Mouse (Mus musculus): ENCODE data around the gene Tprn. TPM values are rescaled to one million over a fixed set of nuclear protein-coding genes. Genes with fewer than 3 reads are reported as not detected.
A peak's percentile ranks its signal among the peaks of the same experiment; 100 is the strongest.

Gene Tprn
- 1 to 10 TPM; 4.8 to 6.3 TPM for total RNA-seq (2021)
- long read RNA-seq, experiment 1, transcript Tprn-201 (4 exons, 2,787 nt): major isoform, 10 of 10 reads
- long read RNA-seq, experiment 1, partial matches to known transcripts: 0 of 10 reads
- long read RNA-seq, experiment 1, other reads (novel, unspliced or antisense): 0 of 10 reads
- long read RNA-seq, experiment 2, partial matches to known transcripts: 0 of 5 reads
- long read RNA-seq, experiment 2, other reads (novel, unspliced or antisense): 1 of 5 reads

DNA sequence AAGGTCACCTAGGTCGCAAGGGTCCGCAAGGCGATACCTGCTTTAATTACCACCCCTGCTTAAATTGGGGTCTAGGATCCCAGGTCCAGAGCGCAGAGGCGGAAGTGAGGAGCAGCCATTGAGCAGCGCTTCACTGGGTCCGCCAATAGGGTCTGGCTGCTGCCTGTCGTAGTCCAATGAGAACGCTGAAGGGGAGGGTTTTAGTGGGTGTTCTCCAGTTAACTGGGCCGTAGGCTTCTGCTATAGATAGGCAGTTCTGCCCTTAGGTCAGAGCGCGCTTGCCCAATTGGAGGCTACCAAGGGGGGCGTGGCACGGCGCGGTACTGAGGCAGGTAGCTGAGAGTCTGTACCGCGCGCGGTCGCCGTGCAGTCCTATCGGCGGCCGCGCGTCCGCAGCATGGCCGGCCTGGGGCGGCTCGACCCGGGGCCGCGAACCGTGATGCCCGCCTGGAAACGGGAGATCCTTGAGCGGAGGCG lies at the start of gene Tprn:
TSS of gene Tprn (plus strand) at position 328 of the 477 bp plus-strand sequence.
- peak; percentile 64 to 91 for DNase-seq (ENCODE audit: low spot score in 2 of 2)

DNA sequence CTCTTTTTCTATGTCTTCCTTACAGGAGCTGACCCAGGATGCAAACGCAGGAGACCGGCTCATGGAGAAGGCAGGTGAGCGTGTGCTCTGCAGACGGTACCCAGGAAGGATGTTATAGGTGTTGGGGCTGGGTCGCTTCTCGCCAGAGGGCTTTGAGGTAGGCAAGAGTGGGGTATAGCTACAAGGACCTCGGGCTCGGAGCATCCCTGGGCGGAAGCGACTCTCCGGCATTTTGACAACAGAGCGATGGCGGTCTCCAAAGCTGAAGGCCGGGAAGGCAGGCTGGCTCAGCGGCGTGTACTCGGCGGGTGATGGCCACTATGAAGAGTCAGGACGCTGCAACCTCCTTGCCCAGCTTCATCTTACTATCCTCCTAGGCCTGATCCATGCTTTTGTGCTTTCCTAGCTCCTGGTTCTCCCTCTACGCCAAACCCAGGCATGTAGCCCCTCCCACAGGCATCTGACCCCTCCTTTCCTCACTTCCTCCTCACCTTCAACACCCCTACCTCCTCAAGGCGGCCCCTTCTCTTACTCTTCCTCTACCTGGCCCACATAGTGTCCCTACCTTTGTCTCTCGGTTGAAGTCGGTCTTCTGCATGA lies 49.1 kb upstream of the Tprn start:
- DNase-seq (ENCODE audit: low spot score in 2 of 2): no peak

DNA sequence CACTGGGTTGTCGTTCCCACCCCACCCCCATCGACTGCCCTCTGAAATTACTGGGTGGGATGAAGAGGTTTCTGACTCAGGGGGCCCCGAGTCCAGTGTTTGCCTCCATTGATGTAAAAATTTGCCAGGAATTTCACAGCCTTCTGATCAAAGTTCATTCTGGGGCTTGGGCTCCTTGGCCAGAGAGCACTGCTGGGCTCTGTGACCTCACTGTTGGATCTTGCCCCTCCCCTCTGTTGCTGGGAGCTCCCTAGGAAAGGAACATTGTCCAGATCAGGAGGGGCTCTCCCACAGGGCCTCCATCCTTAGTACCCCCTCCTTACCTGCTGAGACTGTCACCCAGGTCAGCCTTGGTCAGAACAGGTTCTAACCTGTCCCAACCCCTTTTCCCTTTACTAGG lies 48.0 kb upstream of the Tprn start, which contains the start of gene Stpg3:
TSS of gene Stpg3 (minus strand) at position 194 of the 400 bp plus-strand sequence.
- DNase-seq (ENCODE audit: low spot score in 2 of 2): no peak

DNA sequence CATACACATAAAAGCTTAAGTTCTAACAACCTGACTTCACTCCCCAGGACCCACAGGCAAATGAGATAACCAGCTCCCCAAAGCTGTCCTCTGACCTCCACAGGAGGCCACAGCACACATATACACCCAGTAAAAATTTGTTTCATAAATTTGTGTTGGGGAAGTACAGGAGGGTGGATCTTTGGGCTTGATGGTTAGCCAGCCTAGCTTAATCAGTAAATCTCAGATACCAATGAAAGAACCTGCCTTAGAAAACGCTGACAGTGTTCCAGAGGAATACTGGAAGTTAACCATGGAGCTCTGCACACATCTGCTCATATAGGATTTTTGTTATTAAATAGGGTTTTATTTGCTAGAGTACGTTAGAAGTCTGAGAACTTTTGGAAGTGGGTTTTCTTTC lies 44.8 kb upstream of the Tprn start:
- DNase-seq (ENCODE audit: low spot score in 2 of 2): no peak

DNA sequence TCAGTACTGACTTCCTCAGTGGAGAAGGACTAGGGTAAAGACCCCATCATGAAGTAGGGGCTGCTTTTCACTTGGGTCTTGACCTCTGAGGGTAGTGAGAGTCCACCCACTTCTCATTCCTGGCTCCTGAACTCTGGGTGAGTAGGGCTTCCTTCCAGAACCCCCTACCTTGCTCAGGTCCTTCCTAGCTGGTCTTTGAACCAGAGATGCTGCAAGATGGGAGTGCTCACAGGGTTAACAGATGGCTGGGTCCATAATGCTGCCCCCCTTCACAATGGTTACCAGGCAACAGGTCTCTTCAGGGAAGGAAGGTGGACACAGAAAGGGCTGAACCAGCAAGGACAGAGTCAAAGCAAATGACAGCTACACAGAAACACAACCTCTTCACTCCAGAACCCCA lies 44.0 kb upstream of the Tprn start, which contains the start of gene Fam166a:
TSS of gene Fam166a (plus strand) at position 301 of the 400 bp plus-strand sequence.
- DNase-seq (ENCODE audit: low spot score in 2 of 2): no peak

DNA sequence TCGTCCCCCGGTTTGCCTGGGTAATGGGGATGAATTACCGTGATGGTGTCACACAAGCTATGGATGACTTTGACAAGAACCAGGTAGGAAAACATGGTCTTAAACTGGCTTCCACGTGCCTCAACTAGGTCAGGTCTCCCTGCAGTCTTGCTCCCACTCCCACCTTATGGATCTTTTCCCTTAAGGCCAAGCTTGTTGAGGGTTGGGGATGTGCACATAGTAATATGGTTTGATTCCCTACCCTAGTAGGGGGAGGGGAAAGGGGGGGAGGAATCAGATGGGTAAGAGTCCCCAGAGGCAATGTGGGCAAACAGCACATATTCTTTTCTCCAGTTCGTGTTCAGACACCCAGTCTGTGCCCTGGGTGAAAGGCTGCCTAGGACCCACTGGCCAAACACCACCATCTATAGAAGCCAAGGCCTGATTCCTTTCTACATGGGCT lies 41.1 kb upstream of the Tprn start:
- no peak for DNase-seq (ENCODE audit: low spot score in 2 of 2)

DNA sequence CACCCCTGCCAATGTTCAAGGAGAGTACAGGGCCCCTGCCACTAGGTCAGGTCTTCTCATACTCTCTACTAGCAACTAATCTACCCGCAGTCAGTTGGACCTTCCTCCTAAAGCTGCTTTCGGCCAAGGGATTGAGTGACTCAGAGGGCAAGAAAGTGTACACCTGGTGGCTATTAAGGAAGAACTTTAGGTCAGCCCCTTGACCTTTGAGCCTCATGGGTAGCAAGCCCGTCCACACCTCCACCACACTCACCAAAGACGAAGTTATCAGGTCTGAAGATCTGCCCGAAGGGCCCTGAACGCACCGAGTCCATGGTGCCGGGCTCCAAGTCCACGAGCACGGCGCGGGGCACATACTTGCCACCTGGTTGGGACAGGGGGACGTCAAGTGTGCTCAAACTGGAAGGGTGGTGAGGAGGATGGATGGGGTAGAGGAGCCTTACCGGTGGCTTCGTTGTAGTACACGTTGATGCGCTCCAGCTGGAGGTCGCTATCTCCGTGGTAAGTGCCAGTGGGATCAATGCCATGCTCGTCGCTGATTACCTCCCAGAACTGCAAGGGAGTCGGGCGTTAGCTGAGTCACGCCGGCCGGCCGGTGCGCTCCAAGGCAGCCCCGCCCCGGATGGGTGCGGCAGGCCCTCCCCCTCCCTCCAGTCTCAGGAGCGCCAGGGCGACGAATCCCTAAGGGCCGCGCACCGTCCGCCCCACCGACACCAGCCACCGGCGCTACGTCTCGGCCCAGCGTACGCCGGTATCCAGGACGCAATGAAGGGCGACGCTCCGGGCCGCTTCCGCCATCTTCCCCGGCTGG lies 38.5 kb upstream of the Tprn start:
- DNase-seq (ENCODE audit: low spot score in 2 of 2): peak; percentile 63 to 74

DNA sequence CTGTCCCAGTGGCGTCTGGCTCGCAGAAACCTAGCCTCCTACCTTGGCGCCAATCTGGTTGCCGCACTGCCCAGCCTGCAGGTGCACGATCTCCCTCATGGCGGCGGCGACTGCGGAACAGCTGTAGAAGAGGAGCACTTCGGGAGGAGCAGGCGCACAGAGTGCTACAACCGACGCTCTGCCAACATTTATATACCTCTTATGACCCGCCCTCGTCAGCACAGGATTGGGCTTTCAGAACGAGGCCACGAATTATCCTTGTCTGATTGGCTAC lies 38.0 kb upstream of the Tprn start, which contains the start of gene Tubb4b:
TSS of gene Tubb4b (minus strand) at position 211 of the 274 bp plus-strand sequence.
- DNase-seq (ENCODE audit: low spot score in 2 of 2): no peak

DNA sequence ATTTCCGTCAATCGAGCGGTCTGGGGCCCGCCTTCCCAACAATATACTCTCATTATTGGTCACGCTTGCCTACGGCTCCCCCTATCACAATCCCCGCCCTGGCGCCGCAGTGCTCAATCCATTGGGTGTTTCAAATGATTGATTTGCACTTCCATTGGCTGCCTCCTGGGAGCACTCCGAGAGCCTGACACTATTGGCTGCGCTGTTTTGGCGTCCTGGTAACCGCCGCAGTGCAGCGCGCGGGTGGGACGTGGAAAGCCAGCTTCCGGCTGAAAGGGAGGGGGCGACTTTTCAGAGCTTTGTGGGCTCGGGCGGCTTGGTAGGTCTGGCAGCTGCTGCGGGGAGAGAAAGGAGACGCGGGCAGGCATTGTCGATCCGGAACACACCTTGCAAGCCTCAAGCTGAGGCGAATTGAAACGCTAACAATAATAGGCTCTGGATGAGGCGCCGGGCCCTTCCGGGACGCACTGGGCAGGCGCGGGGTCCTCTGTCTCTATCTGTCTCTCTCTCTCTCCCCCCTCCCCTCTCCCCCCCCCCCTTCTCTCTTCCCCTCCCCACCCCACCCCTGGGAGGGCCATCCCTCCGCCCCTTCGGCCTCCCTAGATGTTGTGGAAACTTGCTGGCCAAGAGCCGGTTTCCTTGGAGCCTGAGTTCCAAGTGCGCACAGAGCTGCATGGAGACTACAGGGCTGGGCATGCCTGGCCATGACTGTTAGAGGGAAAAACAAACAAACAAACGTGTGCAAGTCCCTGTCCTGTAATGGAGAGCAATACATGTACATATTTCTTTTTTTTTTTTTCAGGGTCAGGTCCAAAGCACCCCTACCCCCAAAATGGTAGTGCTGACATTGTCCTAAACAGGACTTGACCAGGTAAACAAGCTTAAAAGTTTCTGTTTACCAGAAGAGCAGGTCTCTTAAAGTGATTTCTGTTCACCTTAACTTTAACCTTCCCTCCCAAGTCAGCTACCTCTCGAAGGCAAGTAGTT lies 37.4 kb upstream of the Tprn start:
- DNase-seq (ENCODE audit: low spot score in 2 of 2): peak; percentile 89 to 96

DNA sequence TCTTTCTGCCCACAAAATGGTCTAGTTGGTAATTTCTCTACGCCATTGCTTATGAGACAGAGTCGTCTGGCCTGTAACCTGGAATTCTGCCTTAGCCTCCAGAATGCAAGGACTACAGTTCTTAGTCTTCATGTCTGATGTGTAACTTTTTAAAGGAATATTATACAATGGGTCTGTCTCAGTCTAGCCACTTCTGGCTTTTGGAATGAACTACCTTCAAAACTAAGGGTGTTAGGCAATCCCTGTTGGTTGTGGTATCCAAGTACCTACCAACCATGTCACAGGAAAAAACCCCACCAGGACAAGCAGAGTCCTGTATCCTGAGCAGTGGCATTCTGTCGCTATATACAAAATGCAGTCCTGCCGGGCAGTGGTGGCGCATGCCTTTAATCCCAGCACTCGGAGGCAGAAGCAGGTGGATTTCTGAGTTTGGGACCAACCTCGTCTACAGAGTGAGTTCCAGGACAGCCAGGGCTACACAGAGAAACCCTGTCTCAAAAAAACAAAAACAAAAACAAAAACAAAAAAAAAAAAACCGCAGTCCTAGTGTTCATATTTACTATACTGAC lies 36.5 kb upstream of the Tprn start:
- DNase-seq (ENCODE audit: low spot score in 2 of 2): no peak

DNA sequence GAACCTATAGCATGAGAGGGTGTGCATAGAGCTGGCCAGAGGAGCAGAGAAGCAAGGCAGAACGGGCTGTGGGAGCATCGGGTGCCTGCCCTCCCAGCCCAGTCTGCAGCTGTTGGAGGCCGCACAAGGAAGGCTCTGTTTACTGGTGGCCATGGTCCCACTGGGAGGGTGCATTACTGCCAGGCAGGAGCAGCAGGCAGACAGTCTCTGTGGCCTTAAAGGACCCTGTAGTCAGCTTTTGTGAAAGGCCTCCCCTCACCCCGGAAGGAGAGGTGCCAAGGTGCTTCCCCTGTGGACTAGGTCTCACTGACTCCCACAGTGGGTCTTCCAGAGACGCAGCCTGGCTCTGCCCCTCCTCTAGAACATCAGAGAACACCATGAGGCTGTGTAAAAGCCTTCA lies 35.6 kb upstream of the Tprn start:
- peak in 1 of 2 experiments; percentile 56 for DNase-seq (ENCODE audit: low spot score in 2 of 2)

DNA sequence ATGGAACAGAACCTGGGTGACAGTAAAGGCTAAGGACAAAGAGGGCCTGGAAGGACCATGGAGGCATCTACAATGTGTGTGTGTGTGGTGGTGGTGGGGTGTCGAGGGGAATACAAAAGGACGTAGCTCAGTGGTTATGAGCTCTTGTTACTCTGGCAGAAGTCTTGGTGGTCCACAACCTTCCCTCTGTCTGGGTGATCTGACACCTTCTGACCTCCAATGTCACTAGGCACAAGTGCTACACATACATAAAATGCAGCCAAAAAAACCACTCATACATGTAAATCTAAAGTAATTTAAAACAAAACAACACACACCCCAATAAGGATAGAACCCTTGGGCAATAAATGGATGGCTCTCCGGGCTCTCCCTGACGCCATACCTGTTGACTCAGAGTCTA lies 35.0 kb upstream of the Tprn start:
- DNase-seq (ENCODE audit: low spot score in 2 of 2): no peak

DNA sequence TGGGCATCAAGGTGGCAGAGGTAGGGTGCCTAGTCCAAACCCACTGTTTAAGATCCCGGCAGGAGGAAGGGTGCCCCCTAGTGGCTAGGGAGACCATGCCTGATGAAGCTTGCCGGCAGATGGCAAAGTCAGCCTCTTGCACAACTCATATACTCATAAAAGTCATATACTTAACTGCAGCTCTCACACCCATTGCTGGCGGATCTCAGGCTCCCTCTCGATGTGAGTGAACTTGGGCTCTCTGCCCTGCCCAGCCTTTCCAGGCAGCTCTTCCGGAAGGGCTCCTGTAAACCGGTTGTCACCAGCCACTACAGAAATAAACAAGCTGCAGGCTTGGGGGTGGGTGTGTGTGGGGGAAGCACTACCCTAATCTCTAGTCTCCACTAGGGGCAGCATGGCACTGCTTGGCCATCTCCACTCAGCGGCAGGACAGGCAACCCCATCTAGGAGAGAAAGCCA lies 34.0 kb upstream of the Tprn start:
- peak; percentile 74 to 85 for DNase-seq (ENCODE audit: low spot score in 2 of 2)

DNA sequence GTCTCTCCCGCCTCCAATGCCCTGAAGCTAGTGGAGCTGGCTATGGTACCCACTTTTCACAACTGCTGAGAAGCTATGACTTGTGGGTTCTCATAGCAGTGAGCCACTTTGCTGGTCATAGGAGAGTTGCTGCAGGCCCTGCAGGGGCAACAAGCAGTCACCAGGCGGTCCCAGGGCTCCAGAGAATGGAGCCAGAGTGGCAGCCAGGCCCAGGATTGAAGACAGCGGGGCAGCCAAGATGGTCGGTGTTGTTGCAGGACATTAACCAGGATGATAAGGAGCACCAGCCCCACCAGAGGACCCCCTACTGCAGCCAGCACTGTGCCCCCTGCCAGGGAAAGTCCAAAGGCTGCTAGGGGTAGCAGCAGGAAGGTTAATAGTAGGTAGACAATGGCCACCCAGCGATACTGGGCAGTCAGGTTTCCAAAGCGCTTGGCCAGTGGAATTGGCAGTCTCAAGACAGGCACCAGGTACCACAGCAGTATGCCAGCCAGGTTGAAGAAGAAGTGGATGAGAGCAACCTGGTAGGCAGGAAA lies 33.4 kb upstream of the Tprn start:
- no peak for DNase-seq (ENCODE audit: low spot score in 2 of 2)

DNA sequence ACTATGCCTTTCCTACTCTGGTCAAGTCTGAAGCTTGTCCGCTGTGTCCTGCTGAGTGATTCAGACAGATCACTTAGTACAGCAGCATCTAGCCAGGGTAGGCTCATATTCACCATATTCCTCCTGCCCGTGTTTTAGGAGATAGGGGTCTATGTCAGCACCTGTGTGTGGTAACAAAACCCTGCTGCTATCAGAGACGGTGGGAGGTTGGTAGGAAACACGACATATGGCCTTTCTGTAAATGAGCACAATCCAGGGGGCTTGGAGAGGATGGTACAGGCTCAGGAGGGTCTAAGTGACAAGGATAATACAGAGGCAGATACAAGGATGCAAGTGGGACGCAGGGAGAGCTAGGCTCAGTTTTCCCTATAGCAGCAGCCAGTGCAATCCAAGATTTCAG lies 32.8 kb upstream of the Tprn start:
- no peak for DNase-seq (ENCODE audit: low spot score in 2 of 2)

DNA sequence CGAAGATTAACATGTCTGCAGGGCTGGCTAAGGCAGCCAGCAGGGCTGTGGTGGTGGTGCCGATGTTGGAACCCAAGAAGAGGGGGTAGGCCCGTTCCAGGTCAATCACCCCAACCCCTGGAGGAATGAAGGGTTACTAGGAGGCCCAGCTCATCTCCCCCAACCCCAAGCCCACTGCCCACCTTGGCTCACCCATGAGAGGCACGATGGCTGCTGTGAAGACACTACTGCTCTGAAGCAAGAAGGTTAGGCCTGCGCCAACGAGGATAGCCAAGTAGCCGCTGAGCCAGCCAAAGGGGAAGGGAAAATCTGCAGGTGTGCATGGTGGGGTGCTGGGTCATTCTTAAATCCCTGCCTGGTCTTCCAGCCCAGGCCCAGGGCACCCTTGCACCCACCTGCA lies 31.8 kb upstream of the Tprn start:
- no peak for DNase-seq (ENCODE audit: low spot score in 2 of 2)

DNA sequence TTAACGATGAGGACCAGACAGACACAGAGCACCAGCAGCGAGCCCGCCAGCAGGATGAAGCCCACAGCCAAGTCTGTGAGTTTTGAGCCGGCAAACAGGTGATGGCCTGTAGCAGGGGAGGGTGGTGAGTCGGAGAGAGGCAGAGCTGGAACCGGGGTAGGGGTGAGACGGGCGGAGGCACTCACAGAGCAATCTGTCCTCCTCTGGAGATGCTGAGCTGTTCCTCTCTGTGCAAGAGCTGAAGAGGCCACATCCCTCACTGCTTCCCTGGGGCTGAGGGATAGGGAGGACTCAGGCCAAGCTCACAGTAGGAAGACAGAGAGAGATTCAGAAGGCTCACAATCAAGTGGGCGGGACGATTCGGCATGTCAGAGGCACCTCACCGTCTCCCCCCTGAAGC lies 31.4 kb upstream of the Tprn start:
- DNase-seq (ENCODE audit: low spot score in 2 of 2): no peak

DNA sequence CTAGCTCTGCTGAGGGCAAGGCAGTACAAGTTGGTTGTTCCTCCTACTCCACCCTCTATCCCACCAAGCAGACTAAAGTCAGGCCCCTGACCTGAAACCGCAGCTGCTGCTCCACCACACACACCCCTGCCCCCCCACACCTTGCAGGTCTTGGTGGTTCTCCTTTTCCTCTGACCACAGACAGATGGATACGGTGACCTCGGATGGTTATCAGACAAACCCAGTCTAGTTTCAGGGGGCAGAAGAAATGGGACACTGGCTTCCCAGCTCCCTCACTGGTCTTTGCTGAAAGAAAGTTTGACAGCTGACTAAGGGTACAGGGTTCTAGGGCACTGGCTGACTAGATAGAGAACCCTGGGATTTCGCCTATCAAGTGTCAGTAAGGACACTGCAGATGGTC lies 29.0 kb upstream of the Tprn start:
- DNase-seq (ENCODE audit: low spot score in 2 of 2): no peak

DNA sequence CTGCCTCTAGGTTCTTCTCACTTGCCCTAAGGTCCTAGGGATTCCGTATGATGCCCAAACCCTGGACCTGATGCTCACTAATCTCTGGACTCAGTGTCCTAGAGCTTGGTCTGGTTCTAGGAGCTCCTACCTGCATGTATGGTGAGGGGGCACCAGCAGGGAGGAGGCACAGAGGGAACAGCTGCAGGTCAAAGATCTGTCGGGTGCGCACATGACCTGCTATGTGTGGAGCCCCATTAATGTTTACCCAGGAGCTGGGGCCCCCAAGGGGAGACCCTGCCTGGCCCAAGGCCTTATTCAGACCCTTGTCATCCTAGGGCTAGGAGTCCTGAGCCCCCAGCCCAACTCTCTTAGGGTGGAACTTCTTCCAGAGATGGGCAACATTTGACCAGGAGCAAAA lies 28.4 kb upstream of the Tprn start, which contains the start of gene Slc34a3:
TSS of gene Slc34a3 (minus strand) at position 315 of the 400 bp plus-strand sequence.
- DNase-seq (ENCODE audit: low spot score in 2 of 2): no peak

All from gastrocnemius, postnatal 4 days (tissue).